Mouse (Mus musculus) megakaryocyte, embryonic 14.5 days (primary cell): ENCODE results near the gene Degs2. TPM values are rescaled to one million over a fixed set of nuclear protein-coding genes. Genes with fewer than 3 reads are reported as not detected.

Experiments
- H3K27me3 ChIP-seq: replicated peaks from 2 replicates; pipeline ENCODE3; 2012; ENCODE audit warnings: inconsistent platforms
- H3K36me3 ChIP-seq: replicated peaks from 2 replicates; pipeline ENCODE3; 2012; ENCODE audit warnings: low read length, inconsistent platforms, mixed read lengths
- H3K4me1 ChIP-seq: 2 replicates; pipeline ENCODE4 v1.6.1; 2012; ENCODE audit warnings: inconsistent platforms
- H3K4me3 ChIP-seq: replicated peaks from 2 replicates; pipeline ENCODE3; 2012; ENCODE audit warnings: moderate library complexity, mild to moderate bottlenecking, inconsistent platforms
- H3K9me3 ChIP-seq: 2 replicates; pipeline ENCODE4 v1.6.1; 2012; ENCODE audit warnings: inconsistent platforms
- FLI1 ChIP-seq: IDR thresholded peaks from 2 replicates; pipeline ENCODE4 v1.6.1; 2012; ENCODE audit warnings: low read length, inconsistent platforms, mixed read lengths
- GATA1 ChIP-seq: IDR thresholded peaks from 3 replicates; pipeline ENCODE4 v1.6.1; 2012; ENCODE audit warnings: mixed read lengths, low read length, inconsistent platforms, borderline replicate concordance
- polyA plus RNA-seq: library from polyadenylated mRNA; stranded (reverse); fragments of >175 nt; gene quantifications from 2 replicates; pipeline ENCODE4 v1.2.3, GENCODE M21; 2012; ENCODE audit warnings: low replicate concordance; ENCODE audit not compliant: insufficient read depth

The Degs2 gene
- polyA plus RNA-seq, 1 experiment = not detected

- Histone ChIP-seq H3K27me3 (peaks cover 48% of the 10 kb centered on the region), H3K4me1 (peaks cover 15% of the 10 kb centered on the region), H3K9me3 (no peaks in the 10 kb centered on the region), H3K36me3 (no peaks in the 10 kb centered on the region), H3K4me3 (no peak overlapping the region)
- no peak for TF ChIP-seq GATA1
- TF ChIP-seq FLI1 = no peak
Measured at GRCm38 (mm10) chr12:108705486-108705885, 3.4 kb upstream of the Degs2 start.

- H3K27me3 ChIP-seq = peaks cover 80% of the 10 kb centered on the region
Measured at GRCm38 (mm10) chr12:108701221-108701620, 894 bp downstream of the Degs2 start.

GRCm38 (mm10) chr12:108700037-108700436 lies 2.1 kb downstream of the Degs2 start:
- Histone ChIP-seq H3K36me3 (no peaks in the 10 kb centered on the region), H3K27me3 (peaks cover 87% of the 10 kb centered on the region), H3K9me3 (no peaks in the 10 kb centered on the region), H3K4me3 (no peak overlapping the region), H3K4me1 (peaks cover 30% of the 10 kb centered on the region)
- TF ChIP-seq FLI1 (no peak), GATA1 (no peak)

More at GRCm38 (mm10) chr12:108701221-108701620, 894 bp downstream of the Degs2 start:
- Histone ChIP-seq H3K4me1 (peaks cover 30% of the 10 kb centered on the region), H3K36me3 (no peaks in the 10 kb centered on the region), H3K9me3 (no peaks in the 10 kb centered on the region), H3K4me3 (no peak overlapping the region)
- TF ChIP-seq GATA1 (no peak), FLI1 (no peak)

GRCm38 (mm10) chr12:108699576-108699975 lies 2.5 kb downstream of the Degs2 start:
- Histone ChIP-seq H3K27me3 (peaks cover 87% of the 10 kb centered on the region), H3K36me3 (no peaks in the 10 kb centered on the region), H3K4me1 (peaks cover 30% of the 10 kb centered on the region), H3K4me3 (no peak overlapping the region), H3K9me3 (no peaks in the 10 kb centered on the region)
- no peak for TF ChIP-seq FLI1
- TF ChIP-seq GATA1 = no peak

DNA sequence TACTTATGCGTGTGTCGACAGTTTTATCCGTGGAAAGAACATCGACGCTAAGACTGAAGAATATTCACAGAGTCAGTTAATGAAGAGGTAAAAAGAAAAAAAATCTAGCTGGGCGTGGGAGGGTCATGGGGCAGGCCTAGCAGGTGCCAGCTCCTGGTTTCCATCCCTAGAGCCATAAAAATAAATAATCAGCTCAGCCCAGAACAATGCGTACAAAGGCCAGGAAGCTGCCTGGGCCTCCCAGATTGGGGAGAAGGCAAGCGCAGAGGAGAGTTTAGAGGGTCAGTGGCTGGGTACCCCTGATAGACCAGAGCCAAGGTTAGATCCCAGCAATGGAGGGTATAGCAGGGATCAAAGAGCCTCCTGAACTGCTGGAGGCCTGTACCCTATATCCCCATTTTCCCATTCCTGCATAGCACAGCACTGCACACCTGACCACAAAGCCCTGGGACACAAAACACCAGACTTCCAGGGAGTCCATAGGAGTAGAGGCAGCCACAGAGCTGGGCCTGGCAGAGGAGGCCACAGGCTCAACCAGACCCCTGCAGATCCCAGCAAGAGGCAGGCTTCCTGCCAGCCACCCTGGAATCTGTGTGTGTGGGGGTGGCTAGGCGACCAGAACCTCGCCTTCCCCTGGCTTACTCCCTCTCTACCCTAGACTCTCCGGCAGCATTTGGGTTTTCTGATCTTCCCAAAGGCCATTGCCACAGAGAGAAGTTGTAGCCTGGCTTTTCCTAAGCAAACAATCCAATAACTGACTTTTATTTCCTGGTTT lies 3.2 kb downstream of the Degs2 start:
- Histone ChIP-seq H3K27me3 (peaks cover 85% of the 10 kb centered on the region), H3K9me3 (no peaks in the 10 kb centered on the region), H3K4me3 (no peak overlapping the region), H3K4me1 (peaks cover 30% of the 10 kb centered on the region), H3K36me3 (no peaks in the 10 kb centered on the region)
- TF ChIP-seq FLI1 (no peak), GATA1 (no peak)

DNA sequence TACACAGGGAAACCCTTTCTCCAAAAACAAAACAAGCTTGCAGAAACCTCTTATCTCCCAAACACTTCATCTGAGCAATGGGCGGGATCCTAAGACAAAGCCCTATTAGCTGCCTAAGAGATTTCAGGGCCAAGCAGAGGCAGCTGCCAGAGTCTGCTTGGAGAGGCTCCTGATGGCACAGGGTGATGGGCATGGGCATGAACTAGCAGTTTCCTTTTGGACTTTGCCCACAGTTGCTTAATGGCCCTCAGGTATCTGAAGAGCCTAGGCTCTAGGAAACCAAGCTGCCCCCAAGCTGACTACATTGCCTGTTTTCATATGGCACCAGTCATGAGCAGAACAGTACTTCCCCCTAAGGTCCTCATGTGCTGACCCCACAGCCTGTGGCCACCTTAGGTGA lies 7.9 kb downstream of the Degs2 start:
- H3K4me3 ChIP-seq = no peak overlapping the region
- H3K9me3 ChIP-seq = no peaks in the 10 kb centered on the region
- H3K4me1 ChIP-seq = peaks cover 8% of the 10 kb centered on the region; the same call in 1 of the 2 replicates
- peaks cover 89% of the 10 kb centered on the region for H3K27me3 ChIP-seq
- TF ChIP-seq FLI1 (no peak), GATA1 (no peak)
- H3K36me3 ChIP-seq = no peaks in the 10 kb centered on the region

- Histone ChIP-seq H3K4me1 (peaks cover 3% of the 10 kb centered on the region; the same call in 1 of the 2 replicates), H3K36me3 (no peaks in the 10 kb centered on the region), H3K27me3 (peaks cover 89% of the 10 kb centered on the region), H3K4me3 (peak overlapping the region; percentile 55), H3K9me3 (no peaks in the 10 kb centered on the region)
- no peak for TF ChIP-seq FLI1
- no peak for TF ChIP-seq GATA1
Measured at GRCm38 (mm10) chr12:108693592-108693991, 8.5 kb downstream of the Degs2 start.

DNA sequence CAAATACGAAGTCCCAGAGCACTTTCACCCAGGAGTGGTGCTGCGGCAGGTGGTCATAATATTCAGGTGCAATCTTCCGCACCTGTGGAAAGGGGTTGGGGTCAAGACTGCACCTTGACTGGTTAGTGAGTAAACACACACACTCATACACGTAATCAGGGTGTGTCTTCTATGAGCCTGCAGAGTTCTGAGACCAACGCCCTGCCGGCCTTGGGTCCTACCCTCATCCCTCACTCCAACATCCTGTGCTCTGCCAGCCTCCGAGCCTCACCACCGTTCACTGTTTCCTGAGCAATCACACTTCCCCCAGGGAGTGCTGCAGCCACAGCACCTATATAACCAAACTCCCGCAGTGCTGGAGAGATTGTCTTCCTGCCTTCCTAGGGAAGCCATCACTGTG lies 11.6 kb downstream of the Degs2 start:
- TF ChIP-seq FLI1 = no peak
- no peak for TF ChIP-seq GATA1
- Histone ChIP-seq H3K9me3 (no peaks in the 10 kb centered on the region), H3K36me3 (peaks cover 2% of the 10 kb centered on the region), H3K27me3 (peaks cover 90% of the 10 kb centered on the region), H3K4me3 (no peak overlapping the region), H3K4me1 (peaks cover 15% of the 10 kb centered on the region; the same call in 1 of the 2 replicates)

DNA sequence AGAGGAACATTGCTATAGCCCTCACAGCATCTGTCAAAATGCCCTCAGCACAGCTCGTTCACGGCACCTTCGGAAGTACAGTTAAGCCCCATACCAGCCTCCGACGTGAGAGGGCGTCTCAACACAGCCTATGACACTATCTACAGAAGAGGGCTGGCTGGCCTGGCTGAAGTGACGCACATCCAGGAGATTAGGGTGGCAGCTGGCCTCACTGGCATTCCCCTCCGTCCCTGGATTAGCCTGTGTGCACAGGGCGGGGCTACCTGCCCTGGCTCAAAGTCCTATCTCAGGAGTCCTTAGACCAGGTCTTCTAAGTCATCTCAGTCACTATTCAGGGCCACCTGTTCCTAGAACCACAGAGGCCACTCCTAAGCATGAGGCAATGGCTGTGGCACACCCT lies 12.9 kb downstream of the Degs2 start:
- Histone ChIP-seq H3K4me1 (peaks cover 23% of the 10 kb centered on the region; the same call in 1 of the 2 replicates), H3K9me3 (no peaks in the 10 kb centered on the region), H3K36me3 (peaks cover 2% of the 10 kb centered on the region), H3K27me3 (peaks cover 84% of the 10 kb centered on the region), H3K4me3 (peak overlapping the region; percentile 4)
- TF ChIP-seq FLI1 (no peak), GATA1 (no peak)

DNA sequence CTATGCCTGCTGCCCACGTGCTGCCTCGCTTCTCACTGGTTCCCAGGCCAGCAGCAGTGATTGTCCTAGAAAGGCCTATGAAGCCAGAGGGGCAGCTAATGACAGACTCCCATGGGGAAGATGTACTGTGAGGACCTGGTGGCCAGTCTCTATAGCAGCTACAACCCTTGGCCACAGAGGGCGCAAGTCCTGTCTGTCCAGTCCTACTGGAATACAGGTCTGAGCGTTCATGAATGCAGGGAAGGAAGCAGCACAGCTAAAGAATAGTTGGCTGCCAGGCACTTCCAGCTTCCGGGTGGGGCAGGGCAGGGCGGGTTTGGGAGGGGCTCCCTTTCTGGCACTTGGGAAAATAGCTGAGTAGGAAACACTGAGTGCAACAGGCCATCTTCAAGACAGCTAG lies 15.2 kb downstream of the Degs2 start:
- Histone ChIP-seq H3K9me3 (no peaks in the 10 kb centered on the region), H3K4me1 (peaks cover 36% of the 10 kb centered on the region), H3K36me3 (peaks cover 2% of the 10 kb centered on the region), H3K27me3 (peaks cover 73% of the 10 kb centered on the region), H3K4me3 (no peak overlapping the region)
- no peak for TF ChIP-seq GATA1
- no peak for TF ChIP-seq FLI1
